Mouse (Mus musculus): Measurements from ENCODE around the gene Fam221b.

The Fam221b gene

GRCm38 (mm10) chr4:43657146-43657545 lies 11.8 kb downstream of the Fam221b start:
- in situ Hi-C loops (cut with MboI, MseI) = no loop called here

- in situ Hi-C loops (cut with MboI, MseI) = no loop called here
These were observed 12.4 kb downstream of the Fam221b start, which contains the start of gene Hint2 for GRCm38 (mm10) chr4:43656339-43657109. Gene Hint2 (minus strand): TSS chr4:43656466.

GRCm38 (mm10) chr4:43655656-43656338 lies 13.1 kb downstream of the Fam221b start:
- in situ Hi-C loops (cut with MboI, MseI) = no loop called here

- in situ Hi-C loops (cut with MboI, MseI) = loop anchor here in 1 of 2 experiments (5.0 kb wide), 1 partner anchor 76 kb away; the partner anchor contains the start of genes Gba2 and Rgp1
These were observed 15.6 kb downstream of the Fam221b start, which contains the start of gene Spag8 for GRCm38 (mm10) chr4:43653161-43654015. Gene Spag8 (minus strand): TSS chr4:43653594.

- in situ Hi-C loops (cut with MboI, MseI) = loop anchor here in 1 of 2 experiments (5.0 kb wide), 1 partner anchor 75 kb away; the partner anchor contains the start of genes Gba2 and Rgp1
These were observed 16.2 kb downstream of the Fam221b start for GRCm38 (mm10) chr4:43652726-43653125.

- in situ Hi-C loops (cut with MboI, MseI) = loop anchor here in 1 of 2 experiments (5.0 kb wide), 1 partner anchor 72 kb away; the partner anchor contains the start of genes Gba2 and Rgp1
These were observed 19.2 kb downstream of the Fam221b start for GRCm38 (mm10) chr4:43649783-43650182.

GRCm38 (mm10) chr4:43640491-43640890 lies 28.5 kb downstream of the Fam221b start:
- in situ Hi-C loops (cut with MboI, MseI) = no loop called here

GRCm38 (mm10) chr4:43640076-43640475 lies 28.9 kb downstream of the Fam221b start:
- in situ Hi-C loops (cut with MboI, MseI) = no loop called here

- in situ Hi-C loops (cut with MboI, MseI) = no loop called here
These were observed 32.2 kb downstream of the Fam221b start for GRCm38 (mm10) chr4:43636751-43637150.

GRCm38 (mm10) chr4:43634621-43635374 lies 34.1 kb downstream of the Fam221b start:
- in situ Hi-C loops (cut with MboI, MseI) = loop anchor here (5.0 kb wide), 1 partner anchor 73 kb away; no protein-coding TSS in a partner anchor

- in situ Hi-C loops (cut with MboI, MseI) = loop anchor here (5.0 kb wide), 1 partner anchor 74 kb away; no protein-coding TSS in a partner anchor
These were observed 35.2 kb downstream of the Fam221b start for GRCm38 (mm10) chr4:43633736-43634135.

GRCm38 (mm10) chr4:43633296-43633695 lies 35.6 kb downstream of the Fam221b start:
- in situ Hi-C loops (cut with MboI, MseI) = loop anchor here (5.0 kb wide), 1 partner anchor 74 kb away; no protein-coding TSS in a partner anchor

- in situ Hi-C loops (cut with MboI, MseI) = loop anchor here (5.0 kb wide), 1 partner anchor 75 kb away; no protein-coding TSS in a partner anchor
These were observed 36.7 kb downstream of the Fam221b start for GRCm38 (mm10) chr4:43631956-43632920.

GRCm38 (mm10) chr4:43631046-43631955 lies 37.6 kb downstream of the Fam221b start, which contains the start of gene Npr2:
Gene Npr2 (plus strand): TSS chr4:43631935.
- in situ Hi-C loops (cut with MboI, MseI) = loop anchor here (5.0 kb wide), 1 partner anchor 76 kb away; no protein-coding TSS in a partner anchor

- in situ Hi-C loops (cut with MboI, MseI) = loop anchor here (5.0 kb wide), 1 partner anchor 77 kb away; no protein-coding TSS in a partner anchor
These were observed 38.3 kb downstream of the Fam221b start for GRCm38 (mm10) chr4:43630671-43631045.

GRCm38 (mm10) chr4:43630030-43630581 lies 38.8 kb downstream of the Fam221b start:
- in situ Hi-C loops (cut with MboI, MseI) = loop anchor here (5.0 kb wide), 1 partner anchor 77 kb away; no protein-coding TSS in a partner anchor

GRCm38 (mm10) chr4:43629106-43629817 lies 39.7 kb downstream of the Fam221b start:
- in situ Hi-C loops (cut with MboI, MseI) = no loop called here

Measured in T-helper 17 cell (primary cell).